Mouse (Mus musculus) adrenal gland, adult 8-10 months (tissue): ENCODE data around the gene Lpar2. TPM values are rescaled to one million over a fixed set of nuclear protein-coding genes. Genes with fewer than 3 reads are reported as not detected.

ENCODE experiments used
- DNase-seq: peaks from one replicate; pipeline ENCODE4 v3.0.0; 2022
- total RNA-seq, 4 experiments: library from RNA; stranded (reverse); gene quantifications; 2 replicates each; pipeline ENCODE4 v1.2.4; 2022

Gene Lpar2
- total RNA-seq, 4 experiments from 2014 or later, result 2.4 to 4.8 (median 3.6) TPM

DNA sequence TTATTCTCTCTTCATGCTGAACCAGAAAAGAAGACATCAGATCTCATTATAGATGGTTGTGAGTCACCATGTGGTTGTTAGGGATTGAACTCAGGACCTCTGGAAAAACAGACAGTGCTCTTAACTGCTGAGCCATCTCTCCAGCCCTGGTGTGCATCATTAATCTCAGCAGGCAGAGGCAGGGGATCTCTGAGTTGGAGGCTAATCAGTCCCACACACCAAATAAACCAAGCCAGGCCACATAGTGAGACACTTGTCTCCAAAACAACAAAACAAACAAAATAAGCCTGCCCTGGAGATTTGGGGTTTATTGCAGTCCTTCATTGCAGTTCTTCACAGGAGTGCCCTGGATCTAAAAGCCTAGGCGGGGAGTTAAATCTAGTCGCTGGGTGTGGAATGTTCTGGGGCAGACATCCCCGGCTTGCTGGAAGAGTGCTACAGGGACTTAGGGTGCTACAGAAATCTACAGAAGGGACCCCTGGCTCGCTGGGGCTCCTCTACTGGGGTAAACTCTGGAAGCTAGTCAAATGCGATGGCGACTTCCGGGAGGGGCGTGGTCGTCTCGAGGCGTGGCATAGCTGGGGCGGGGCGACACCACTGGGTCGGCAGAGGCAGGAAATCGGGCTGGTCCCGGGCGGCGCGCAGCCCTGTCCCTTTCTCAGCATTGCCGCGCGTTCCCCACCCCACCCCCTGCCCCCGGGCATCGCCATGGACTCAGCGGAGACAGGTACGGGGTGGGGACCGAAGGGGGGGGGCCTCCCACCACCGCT, 13.9 kb upstream of the Lpar2 start, which contains the start of gene Gmip:
Gmip (plus strand) TSS at position 586 of the 770 bp plus-strand sequence.
- peak; percentile 76 for DNase-seq

GRCm38 (mm10) chr8:69808864-69809403, 13.3 kb upstream of the Lpar2 start:
- no peak for DNase-seq

GRCm38 (mm10) chr8:69809820-69810219, 12.4 kb upstream of the Lpar2 start:
- DNase-seq, result no peak

DNA sequence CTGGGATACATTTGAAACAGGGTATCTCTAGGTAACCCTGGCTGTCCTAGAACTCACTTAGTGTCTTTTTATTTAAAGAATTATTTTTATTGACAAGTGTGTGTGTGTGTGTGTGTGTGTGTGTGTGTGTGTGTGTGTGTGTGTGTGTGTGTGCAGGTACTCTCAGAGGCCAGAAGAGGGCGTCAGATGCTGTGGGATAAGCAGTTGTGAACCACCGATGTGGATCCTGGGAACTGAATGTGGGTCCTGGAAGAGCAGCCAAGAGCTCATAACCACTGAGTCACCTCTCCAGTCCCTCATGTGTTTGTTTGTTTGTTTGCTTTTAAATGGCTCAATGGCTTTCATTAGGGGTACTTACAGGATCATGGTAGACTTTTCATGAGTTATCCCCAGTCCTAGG, 7.3 kb upstream of the Lpar2 start:
- DNase-seq, result no peak

DNA sequence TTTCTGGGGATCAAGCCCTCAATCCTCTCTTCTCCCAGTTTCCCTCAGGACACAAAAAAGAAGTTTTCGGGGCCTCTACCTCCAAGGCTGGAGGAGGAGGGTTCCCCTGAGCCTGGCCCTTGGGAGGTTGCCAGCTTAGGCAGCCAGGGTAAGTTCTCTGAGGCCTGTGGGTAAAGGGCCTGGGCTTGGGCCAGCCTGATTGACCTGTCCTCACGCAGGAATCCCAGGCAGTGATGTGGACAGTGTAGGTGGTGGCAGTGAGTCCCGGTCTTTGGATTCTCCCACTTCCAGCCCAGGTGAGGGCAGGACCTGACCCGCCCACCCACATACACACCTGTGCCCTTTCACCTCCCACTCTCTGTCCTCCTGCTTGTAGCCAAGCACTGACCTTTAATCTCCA, 6.8 kb upstream of the Lpar2 start:
- DNase-seq, result no peak

DNA sequence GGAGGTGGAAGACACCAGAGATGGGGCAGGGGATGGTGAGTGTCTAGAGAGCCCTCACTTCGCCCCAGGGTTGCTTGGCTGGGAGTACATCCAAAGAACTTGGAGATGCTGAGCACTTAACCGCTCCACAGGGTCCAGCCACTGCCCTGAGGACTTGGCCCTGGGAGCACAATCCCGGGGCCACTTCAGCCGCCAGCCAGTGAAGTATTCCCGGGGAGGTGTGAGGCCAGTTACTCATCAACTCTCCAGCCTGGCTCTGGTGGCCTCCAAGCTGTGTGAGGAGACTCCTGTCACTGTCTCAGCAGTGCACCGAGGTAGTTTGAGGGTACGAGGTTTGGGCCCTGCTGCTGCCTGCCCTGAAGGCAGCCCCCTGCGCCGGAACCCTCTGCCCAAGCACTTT, 1.8 kb upstream of the Lpar2 start:
- no peak for DNase-seq

- no peak for DNase-seq
Observed at GRCm38 (mm10) chr8:69821971-69822385, 251 bp upstream of the Lpar2 start.

DNA sequence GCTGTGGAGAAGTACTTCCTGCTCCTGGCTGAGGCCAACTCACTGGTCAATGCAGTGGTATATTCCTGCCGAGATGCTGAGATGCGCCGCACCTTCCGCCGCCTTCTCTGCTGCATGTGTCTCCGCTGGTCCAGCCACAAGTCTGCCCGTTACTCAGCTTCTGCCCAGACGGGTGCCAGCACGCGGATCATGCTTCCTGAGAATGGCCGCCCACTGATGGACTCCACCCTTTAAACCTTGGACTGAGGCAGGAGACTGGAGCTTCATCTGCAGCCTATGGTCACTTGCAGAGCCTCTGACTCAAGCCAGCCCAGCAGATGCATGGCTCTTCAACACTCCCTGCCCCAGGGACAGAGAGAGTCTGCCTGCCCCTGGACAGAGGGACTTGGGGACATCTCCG, 4.1 kb downstream of the Lpar2 start:
- no peak for DNase-seq

- peak; percentile 84 for DNase-seq
Observed at GRCm38 (mm10) chr8:69832298-69832853, 10.1 kb downstream of the Lpar2 start, which contains the start of gene Pbx4. Gene Pbx4 (plus strand): TSS chr8:69832491.

GRCm38 (mm10) chr8:69837057-69837682, 14.9 kb downstream of the Lpar2 start:
- no peak for DNase-seq

- no peak for DNase-seq
Observed at GRCm38 (mm10) chr8:69847167-69848065, 25.2 kb downstream of the Lpar2 start.

DNA sequence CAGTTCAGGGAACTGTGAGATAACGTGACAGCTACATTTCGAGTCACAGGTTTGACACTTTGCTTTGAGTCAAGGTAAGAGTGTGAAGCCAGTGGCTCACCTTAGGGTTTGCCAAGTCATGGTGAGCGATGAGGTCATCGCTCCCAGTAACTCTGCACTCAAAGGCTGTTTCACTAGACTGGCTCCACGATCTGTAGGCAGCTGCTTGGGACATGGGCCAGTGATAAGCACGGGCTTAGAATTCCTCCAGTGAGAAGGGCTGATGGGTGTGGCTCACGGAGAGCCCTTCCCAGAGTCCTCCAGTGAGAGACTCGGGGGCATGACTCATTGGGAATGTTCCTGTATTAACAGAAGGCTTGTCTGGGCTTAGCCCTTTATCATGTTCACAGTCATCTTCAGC, 26.7 kb downstream of the Lpar2 start:
- peak; percentile 69 for DNase-seq

DNA sequence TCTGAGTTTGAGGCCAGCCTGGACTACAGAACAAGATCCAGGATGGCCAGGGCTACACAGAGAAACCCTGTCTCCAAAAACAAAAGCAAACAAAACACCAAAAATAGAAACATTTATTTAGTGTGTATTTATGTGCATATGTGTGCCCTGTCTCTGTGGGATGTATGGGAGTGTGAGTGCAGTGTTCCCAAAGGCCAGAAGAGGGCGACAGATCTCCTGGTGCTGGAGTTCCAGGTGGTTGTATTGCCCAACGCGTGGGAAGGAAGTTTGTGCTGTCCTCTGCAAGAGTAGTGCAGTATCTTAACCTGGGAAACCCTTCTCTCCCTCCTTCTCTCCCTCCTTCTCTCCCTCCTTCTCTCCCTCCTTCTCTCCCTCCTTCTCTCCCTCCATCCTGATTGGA, 27.7 kb downstream of the Lpar2 start:
- no peak for DNase-seq

GRCm38 (mm10) chr8:69850926-69851506, 28.8 kb downstream of the Lpar2 start:
- DNase-seq, result no peak

DNA sequence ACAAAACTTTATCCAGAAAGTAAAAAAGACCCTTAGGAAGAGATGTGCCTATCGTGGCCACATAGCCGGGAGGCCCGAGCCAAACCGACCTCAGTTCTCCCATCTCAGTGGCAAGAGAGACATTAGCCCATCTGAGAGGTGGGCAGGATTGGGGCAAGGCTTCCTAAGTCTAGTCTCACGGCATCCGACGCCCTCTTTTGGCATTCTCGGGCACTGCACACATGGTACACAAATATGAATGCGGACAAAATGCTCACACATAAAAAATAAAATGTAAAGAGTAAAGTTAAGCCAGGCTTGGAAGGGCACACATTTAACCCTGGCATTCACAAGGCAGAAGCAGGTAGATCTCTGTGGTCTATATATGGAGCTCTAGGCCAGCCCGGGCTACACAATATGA, 31.6 kb downstream of the Lpar2 start:
- DNase-seq, result no peak

GRCm38 (mm10) chr8:69860807-69861206, 38.6 kb downstream of the Lpar2 start:
- no peak for DNase-seq

GRCm38 (mm10) chr8:69861251-69861650, 39.0 kb downstream of the Lpar2 start:
- DNase-seq, result no peak

DNA sequence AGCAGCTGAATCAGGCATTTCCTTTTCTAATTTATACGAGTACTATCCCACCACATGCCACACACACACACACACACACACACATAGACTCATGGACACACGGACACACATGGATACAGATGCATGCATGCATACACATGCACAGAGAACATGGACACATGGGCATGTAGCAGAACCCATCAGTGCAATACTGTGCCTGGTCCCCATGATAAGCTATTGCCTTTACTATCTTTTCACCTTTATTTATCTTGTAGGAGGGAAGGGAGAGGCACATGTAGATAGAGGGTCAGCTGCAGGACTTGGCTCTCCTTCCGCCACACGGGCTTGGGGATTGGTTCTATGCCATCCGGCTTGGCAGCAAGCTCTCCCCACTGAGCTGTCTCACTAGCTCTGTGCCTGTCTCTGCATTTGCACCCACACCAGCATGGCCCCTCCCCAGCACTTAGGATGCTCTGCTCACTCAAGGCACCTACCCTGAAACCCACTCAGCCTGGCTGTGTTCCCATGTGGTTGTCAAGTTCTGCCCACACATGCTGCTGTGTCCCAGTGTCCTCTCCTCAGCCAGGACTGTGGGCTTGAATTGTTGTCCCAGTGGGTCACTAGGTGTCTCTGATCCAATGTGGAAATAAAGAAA, 41.3 kb downstream of the Lpar2 start:
- DNase-seq, result no peak

DNA sequence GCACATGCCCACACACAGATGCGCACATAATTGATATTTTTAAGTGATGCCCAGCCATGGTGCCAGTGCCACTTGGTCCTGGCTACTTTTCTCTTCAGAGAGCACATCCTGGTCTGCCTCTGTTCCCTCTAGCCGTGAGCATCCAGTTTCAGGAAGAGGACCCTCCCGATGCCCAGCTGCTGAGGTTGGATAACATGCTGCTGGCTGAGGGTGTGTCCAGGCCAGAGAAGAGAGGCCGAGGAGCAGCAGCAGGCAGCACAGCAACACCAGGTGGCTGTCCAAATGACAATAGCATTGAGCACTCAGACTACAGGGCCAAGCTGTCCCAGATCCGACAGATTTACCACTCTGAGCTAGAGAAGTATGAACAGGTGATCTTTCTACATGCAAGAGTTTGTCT, 42.0 kb downstream of the Lpar2 start:
- no peak for DNase-seq

DNA sequence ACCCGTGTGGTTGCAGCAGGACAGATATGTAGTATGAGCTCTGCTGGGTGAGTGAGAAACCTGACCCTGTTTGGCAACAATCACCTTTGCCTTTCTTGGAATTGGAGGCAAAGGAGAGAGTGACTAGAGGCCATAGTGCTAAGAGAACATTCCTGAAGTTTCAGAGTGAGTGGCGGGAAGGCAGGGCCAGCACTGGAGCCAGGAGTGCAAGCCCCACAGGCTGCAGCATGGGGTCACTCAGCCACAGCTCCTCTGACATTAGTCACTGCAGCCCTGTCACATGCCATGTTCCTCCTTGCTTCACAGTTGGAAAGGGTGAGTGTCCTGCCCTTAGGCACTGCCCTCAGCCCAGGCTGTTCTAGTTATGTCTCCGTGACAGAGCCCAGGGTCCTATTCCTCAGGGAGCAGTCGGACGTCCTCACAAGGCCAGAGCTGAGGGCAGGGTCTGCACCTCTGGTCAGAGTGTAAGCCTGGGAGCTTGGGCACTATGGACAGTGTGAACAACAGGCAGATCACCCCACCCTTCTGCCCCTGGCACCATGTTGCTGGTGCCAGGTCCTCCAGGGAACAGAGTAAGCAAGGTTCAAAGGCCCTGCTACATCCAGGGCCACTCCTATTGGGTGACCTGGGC, 45.6 kb downstream of the Lpar2 start:
- DNase-seq, result no peak
